Mouse (Mus musculus) fibroblast of lung, adult 2 months (primary cell): ENCODE data around the gene Lhx4.

Experiments used
- DNase-seq: peaks from one replicate; pipeline ENCODE4 v3.0.0-alpha.2; 2011; ENCODE audit warnings: low read depth

Lhx4 gene

GRCm38 (mm10) chr1:155742411-155743363 is 8.8 kb downstream of the Lhx4 start:
- DNase-seq: no peak

GRCm38 (mm10) chr1:155741988-155742387 is 9.5 kb downstream of the Lhx4 start:
- no peak for DNase-seq

GRCm38 (mm10) chr1:155741378-155741945 is 10.0 kb downstream of the Lhx4 start:
- DNase-seq: no peak

- no peak for DNase-seq
Observed at GRCm38 (mm10) chr1:155740622-155741377, 10.7 kb downstream of the Lhx4 start.

- no peak for DNase-seq
Observed at GRCm38 (mm10) chr1:155737809-155738383, 13.6 kb downstream of the Lhx4 start.

- DNase-seq: no peak
Observed at GRCm38 (mm10) chr1:155737017-155737808, 14.3 kb downstream of the Lhx4 start.

GRCm38 (mm10) chr1:155736096-155736825 is 15.2 kb downstream of the Lhx4 start:
- DNase-seq: no peak

GRCm38 (mm10) chr1:155731156-155731555 is 20.3 kb downstream of the Lhx4 start:
- DNase-seq: no peak

GRCm38 (mm10) chr1:155729113-155729795 is 22.2 kb downstream of the Lhx4 start:
- no peak for DNase-seq

- DNase-seq: no peak
Observed at GRCm38 (mm10) chr1:155727830-155728229, 23.7 kb downstream of the Lhx4 start.

- no peak for DNase-seq
Observed at GRCm38 (mm10) chr1:155725876-155726275, 25.6 kb downstream of the Lhx4 start.

GRCm38 (mm10) chr1:155724301-155724700 is 27.2 kb downstream of the Lhx4 start:
- DNase-seq: no peak

- DNase-seq: peak; percentile 11
Observed at GRCm38 (mm10) chr1:155722185-155722584, 29.3 kb downstream of the Lhx4 start.

GRCm38 (mm10) chr1:155721443-155721842 is 30.0 kb downstream of the Lhx4 start:
- no peak for DNase-seq

- no peak for DNase-seq
Observed at GRCm38 (mm10) chr1:155720006-155720405, 31.5 kb downstream of the Lhx4 start.

GRCm38 (mm10) chr1:155718851-155719250 is 32.6 kb downstream of the Lhx4 start:
- DNase-seq: no peak

- DNase-seq: no peak
Observed at GRCm38 (mm10) chr1:155717301-155717700, 34.2 kb downstream of the Lhx4 start.

- no peak for DNase-seq
Observed at GRCm38 (mm10) chr1:155715366-155715765, 36.1 kb downstream of the Lhx4 start.

GRCm38 (mm10) chr1:155713306-155713705 is 38.2 kb downstream of the Lhx4 start:
- no peak for DNase-seq

GRCm38 (mm10) chr1:155704182-155704581 is 47.3 kb downstream of the Lhx4 start:
- DNase-seq: no peak
